Mouse (Mus musculus) ES-E14 (cell line): ENCODE results near the gene Med15. TPM values are rescaled to one million over a fixed set of nuclear protein-coding genes. Genes with fewer than 3 reads are reported as not detected.

Experiments
- DNase-seq: peaks from one replicate; pipeline ENCODE4 v3.0.0-alpha.2; 2013; ENCODE audit warnings: low read depth, low spot score
- H3K27ac ChIP-seq: 2 replicates; pipeline ENCODE4 v1.5.1; 2012; ENCODE audit warnings: low read depth, mild to moderate bottlenecking, low read length, moderate library complexity, mixed read lengths; ENCODE audit not compliant: poor library complexity, insufficient read depth, severe bottlenecking
- H3K36me3 ChIP-seq: 2 replicates; pipeline ENCODE4 v1.6.1; 2012; ENCODE audit warnings: mild to moderate bottlenecking, low read length, moderate library complexity, mixed read lengths; ENCODE audit not compliant: control insufficient read depth, poor library complexity, insufficient read depth, severe bottlenecking
- H3K4me1 ChIP-seq, 2 experiments: fragments of 150-350 bp in 1 of 2; sonication (generic) in 1 of 2; 2 replicates each; pipeline ENCODE4 v1.6.1; 2012; ENCODE audit warnings: low read length in 2 of 2, mild to moderate bottlenecking in 1 of 2, mixed read lengths in 1 of 2; ENCODE audit not compliant: control insufficient read depth in 2 of 2, insufficient read depth in 2 of 2, poor library complexity in 1 of 2
- H3K4me3 ChIP-seq, 2 experiments: fragments of 150-350 bp in 1 of 2; sonication (generic) in 1 of 2; 2 replicates each; pipeline ENCODE4 v1.5.1; 2012; ENCODE audit warnings: low read length in 2 of 2, low read depth in 1 of 2, mild to moderate bottlenecking in 1 of 2, mixed read lengths in 1 of 2; ENCODE audit not compliant: insufficient read depth in 1 of 2, poor library complexity in 1 of 2, severe bottlenecking in 1 of 2
- H3K9ac ChIP-seq: 2 replicates; pipeline ENCODE4 v1.6.1; 2012; ENCODE audit warnings: low read depth, mild to moderate bottlenecking, low read length, mixed read lengths; ENCODE audit not compliant: poor library complexity, insufficient read depth, severe bottlenecking
- H3K9me3 ChIP-seq: fragments of 150-350 bp; sonication (generic); 2 replicates; pipeline ENCODE4 v1.6.1; 2012; ENCODE audit warnings: low read depth, mild to moderate bottlenecking, low read length; ENCODE audit not compliant: control insufficient read depth, insufficient read depth
- CHD2 ChIP-seq: IDR thresholded peaks from 2 replicates; pipeline ENCODE4 v1.6.1; 2014; ENCODE audit warnings: mild to moderate bottlenecking, low read depth, low read length, inconsistent platforms
- HCFC1 ChIP-seq: IDR thresholded peaks from 2 replicates; pipeline ENCODE4 v1.6.1; 2012; ENCODE audit warnings: low read length, inconsistent platforms, borderline replicate concordance; ENCODE audit not compliant: insufficient read depth
- MAFK ChIP-seq: IDR thresholded peaks from 2 replicates; pipeline ENCODE4 v1.6.1; 2014; ENCODE audit warnings: mild to moderate bottlenecking, low read depth, low read length, inconsistent platforms; ENCODE audit not compliant: insufficient read depth
- ZC3H11A ChIP-seq: IDR thresholded peaks from 2 replicates; pipeline ENCODE4 v1.6.1; 2012; ENCODE audit warnings: low read depth, mild to moderate bottlenecking, inconsistent platforms, low read length, borderline replicate concordance
- ZNF384 ChIP-seq: IDR thresholded peaks from 2 replicates; pipeline ENCODE4 v1.6.1; 2012; ENCODE audit warnings: low read depth, low read length, inconsistent platforms
- in situ Hi-C, 2 experiments: fragments of 600-800 bp; cut with MboI; formaldehyde crosslinking; loops; one replicate each; pipeline ENCODE4 v1.15.1; 2025; ENCODE audit warnings: low sequenced_read_pairs in 2 of 2, inconsistent platforms in 1 of 2; ENCODE audit not compliant: unreplicated experiment in 2 of 2
- total RNA-seq: library from RNA; depleted of rRNA; stranded (reverse); fragments of 300-350 nt; gene quantifications from 2 replicates; pipeline ENCODE4 v1.2.3, GENCODE M21; 2012

Gene Med15
- total RNA-seq, 1 experiment = 32.7 TPM

DNA sequence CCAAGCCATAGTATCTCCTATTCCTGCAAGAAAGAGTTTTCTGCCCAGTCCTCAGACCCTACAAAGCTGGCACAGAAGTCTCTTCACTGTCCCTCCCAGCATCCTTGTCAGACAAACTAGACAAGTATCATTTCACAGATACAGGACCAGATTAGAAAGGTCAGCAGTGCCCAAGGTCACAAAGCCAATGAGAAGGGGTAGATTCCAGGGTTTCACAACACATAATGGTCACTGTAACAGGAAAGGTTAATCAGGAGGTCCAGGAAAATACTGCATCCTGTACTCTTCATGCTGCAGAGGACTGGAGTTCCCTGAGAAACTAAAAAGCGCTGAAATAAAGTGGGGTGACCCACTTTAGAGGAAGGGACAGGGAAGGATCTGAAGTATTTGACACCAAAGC lies 14.9 kb downstream of the Med15 start:
- Histone ChIP-seq H3K36me3 (no peaks in the 10 kb centered on the region), H3K27ac (no peak overlapping the region), H3K4me1 (peaks cover 0 to 8% of the 10 kb centered on the region in 2 experiments; a peak in 1 of 4 replicates), H3K4me3 (no peak overlapping the region), H3K9ac (no peak overlapping the region), H3K9me3 (no peaks in the 10 kb centered on the region)
- no peak for TF ChIP-seq CHD2
- no peak for TF ChIP-seq HCFC1
- no peak for TF ChIP-seq ZNF384
- TF ChIP-seq ZC3H11A = no peak
- no peak for TF ChIP-seq MAFK
- in situ Hi-C loops = no loop called here
- DNase-seq = no peak

DNA sequence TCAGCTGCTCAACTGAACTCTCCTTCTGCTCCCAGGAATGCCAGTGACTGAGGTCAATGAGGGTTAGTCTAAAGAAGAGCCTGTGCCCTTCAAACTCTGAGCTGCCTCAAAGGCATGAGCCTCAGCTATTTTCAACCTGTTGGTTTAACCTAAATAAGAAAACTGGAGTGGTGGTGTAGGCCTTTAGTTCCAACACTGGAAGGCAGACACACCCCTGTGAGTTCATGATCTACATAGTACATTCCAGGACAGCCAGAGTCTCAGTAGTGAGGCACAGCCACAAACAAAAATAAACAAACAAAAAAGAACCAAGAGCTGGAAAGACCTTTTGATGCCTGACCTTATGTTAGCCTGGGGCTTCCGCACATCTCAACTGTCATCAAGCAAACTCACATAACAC lies 25.1 kb downstream of the Med15 start:
- Histone ChIP-seq H3K9me3 (no peaks in the 10 kb centered on the region), H3K27ac (no peak overlapping the region), H3K4me1 (peaks cover 0 to 2% of the 10 kb centered on the region in 2 experiments; a peak in 1 of 4 replicates), H3K9ac (no peak overlapping the region), H3K4me3 (no peak overlapping the region), H3K36me3 (no peaks in the 10 kb centered on the region)
- DNase-seq = no peak
- TF ChIP-seq MAFK (no peak), HCFC1 (no peak), CHD2 (no peak), ZNF384 (no peak), ZC3H11A (no peak)
- in situ Hi-C loops = no loop called here

GRCm38 (mm10) chr16:17701043-17701405 lies 31.7 kb downstream of the Med15 start:
- Histone ChIP-seq H3K4me3 (no peak overlapping the region), H3K27ac (no peak overlapping the region), H3K4me1 (peaks cover 0 to 2% of the 10 kb centered on the region in 2 experiments; a peak in 1 of 4 replicates), H3K9ac (no peak overlapping the region), H3K36me3 (peaks cover 8% of the 10 kb centered on the region), H3K9me3 (no peaks in the 10 kb centered on the region)
- TF ChIP-seq ZC3H11A (no peak), MAFK (no peak)
- no peak for DNase-seq
- in situ Hi-C loops = no loop called here

GRCm38 (mm10) chr16:17700386-17701042 lies 32.2 kb downstream of the Med15 start:
- H3K4me1 ChIP-seq = peaks cover 0 to 2% of the 10 kb centered on the region in 2 experiments; a peak in 1 of 4 replicates
- no peak overlapping the region for H3K4me3 ChIP-seq
- H3K27ac ChIP-seq = no peak overlapping the region
- H3K9ac ChIP-seq = no peak overlapping the region
- in situ Hi-C loops = no loop called here
- no peaks in the 10 kb centered on the region for H3K9me3 ChIP-seq
- no peak for DNase-seq
- peaks cover 8% of the 10 kb centered on the region for H3K36me3 ChIP-seq
- TF ChIP-seq ZNF384 (no peak), HCFC1 (no peak), MAFK (no peak), ZC3H11A (no peak)

- no peaks in the 10 kb centered on the region for H3K4me1 ChIP-seq
- H3K4me3 ChIP-seq = no peak overlapping the region
- no peak for DNase-seq
- TF ChIP-seq ZC3H11A (no peak), HCFC1 (no peak), CHD2 (no peak), MAFK (no peak), ZNF384 (no peak)
- no peak overlapping the region for H3K9ac ChIP-seq
- in situ Hi-C loops = no loop called here
- no peaks in the 10 kb centered on the region for H3K9me3 ChIP-seq
- H3K36me3 ChIP-seq = peaks cover 10% of the 10 kb centered on the region
- no peak overlapping the region for H3K27ac ChIP-seq
Observed at GRCm38 (mm10) chr16:17694860-17695259, 37.8 kb downstream of the Med15 start.
